Mouse (Mus musculus): ENCODE data around the gene Cyct.

Cyct gene

GRCm38 (mm10) chr2:76360226-76360625, at the start of gene Cyct:
Cyct (minus strand) TSS chr2:76360450.
- DNase-seq, result no peak

DNA sequence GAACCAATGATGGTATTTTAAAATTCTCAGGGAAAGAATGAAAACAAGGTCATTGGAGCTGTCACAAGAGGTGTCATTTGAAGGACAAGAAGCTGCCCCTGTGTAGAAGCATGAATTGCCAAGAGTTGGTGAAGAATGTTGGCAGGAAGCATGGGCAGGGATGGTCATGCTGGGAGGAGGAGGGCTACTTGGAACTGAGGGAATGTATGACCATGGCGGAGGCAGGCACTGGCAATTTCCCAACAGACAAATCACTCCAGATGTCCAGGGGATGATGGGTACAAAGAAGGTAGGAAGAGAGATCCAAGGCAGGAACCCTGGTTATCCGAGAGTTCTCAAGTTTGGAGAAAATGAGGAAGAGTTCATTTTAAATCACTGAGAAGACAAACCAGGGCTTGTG, 49.7 kb upstream of the Cyct start:
- DNase-seq, result no peak

GRCm38 (mm10) chr2:76409526-76409925, 49.3 kb upstream of the Cyct start:
- DNase-seq, result no peak

DNA sequence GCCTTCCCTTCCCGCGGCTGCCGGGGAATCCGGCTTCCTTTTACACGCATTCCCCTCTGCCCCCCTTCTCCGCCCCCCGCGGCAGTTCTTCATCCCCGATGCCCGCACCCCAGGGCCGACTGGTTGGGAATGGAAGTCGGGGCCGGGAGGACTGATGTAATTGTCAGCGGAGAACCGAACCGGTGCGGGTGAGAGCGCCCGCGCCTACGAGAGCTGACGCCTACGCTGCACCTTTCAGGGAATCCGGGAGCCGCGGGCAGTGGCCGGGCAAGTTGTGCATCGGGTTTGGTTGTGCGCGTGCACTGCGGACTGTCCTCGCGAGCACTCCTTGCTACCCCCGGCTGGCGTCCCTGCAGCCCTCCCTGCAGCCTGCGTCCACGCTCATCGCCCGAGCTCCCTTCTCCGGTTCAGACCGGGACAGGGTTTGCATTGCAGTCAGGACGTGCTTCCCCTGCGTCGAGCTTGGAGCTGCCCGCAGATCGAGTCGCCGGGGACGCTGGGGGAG, 46.7 kb upstream of the Cyct start:
- peak; percentile 66 for DNase-seq

- peak; percentile 72 for DNase-seq
Observed at GRCm38 (mm10) chr2:76406151-76406936, 46.1 kb upstream of the Cyct start, which contains the start of gene Osbpl6. Osbpl6 (plus strand) TSS chr2:76406508.

DNA sequence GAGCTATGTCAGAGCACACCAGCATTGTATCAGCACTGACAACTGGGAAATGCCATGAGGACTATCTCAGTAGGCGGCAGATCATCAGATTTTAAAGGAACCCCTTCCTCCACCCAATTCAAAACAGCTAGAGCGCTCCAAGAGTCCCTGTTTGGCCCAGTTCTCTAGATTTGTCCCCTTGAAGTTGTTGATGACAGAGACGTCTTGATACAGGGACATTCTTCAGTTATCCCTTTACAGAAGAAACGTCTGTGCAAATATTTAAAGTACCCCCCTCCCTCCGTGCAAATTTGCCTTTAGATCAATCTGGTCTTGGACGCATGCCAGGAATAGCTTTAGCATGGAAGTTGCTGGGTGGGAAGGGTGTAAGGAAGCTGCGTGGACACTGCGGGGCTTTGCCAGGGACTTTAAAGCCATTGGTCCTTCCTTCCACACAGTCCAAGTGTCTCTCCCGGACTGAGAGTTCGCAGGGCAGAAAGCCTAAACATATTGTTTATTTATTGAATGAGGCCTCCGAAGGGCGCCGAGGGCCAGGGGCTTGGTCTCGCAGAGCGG, 45.4 kb upstream of the Cyct start:
- peak; percentile 16 for DNase-seq

GRCm38 (mm10) chr2:76400178-76400577, 39.9 kb upstream of the Cyct start:
- DNase-seq, result no peak

GRCm38 (mm10) chr2:76386531-76386930, 26.3 kb upstream of the Cyct start:
- no peak for DNase-seq

- DNase-seq, result no peak
Observed at GRCm38 (mm10) chr2:76378646-76379045, 18.4 kb upstream of the Cyct start.

DNA sequence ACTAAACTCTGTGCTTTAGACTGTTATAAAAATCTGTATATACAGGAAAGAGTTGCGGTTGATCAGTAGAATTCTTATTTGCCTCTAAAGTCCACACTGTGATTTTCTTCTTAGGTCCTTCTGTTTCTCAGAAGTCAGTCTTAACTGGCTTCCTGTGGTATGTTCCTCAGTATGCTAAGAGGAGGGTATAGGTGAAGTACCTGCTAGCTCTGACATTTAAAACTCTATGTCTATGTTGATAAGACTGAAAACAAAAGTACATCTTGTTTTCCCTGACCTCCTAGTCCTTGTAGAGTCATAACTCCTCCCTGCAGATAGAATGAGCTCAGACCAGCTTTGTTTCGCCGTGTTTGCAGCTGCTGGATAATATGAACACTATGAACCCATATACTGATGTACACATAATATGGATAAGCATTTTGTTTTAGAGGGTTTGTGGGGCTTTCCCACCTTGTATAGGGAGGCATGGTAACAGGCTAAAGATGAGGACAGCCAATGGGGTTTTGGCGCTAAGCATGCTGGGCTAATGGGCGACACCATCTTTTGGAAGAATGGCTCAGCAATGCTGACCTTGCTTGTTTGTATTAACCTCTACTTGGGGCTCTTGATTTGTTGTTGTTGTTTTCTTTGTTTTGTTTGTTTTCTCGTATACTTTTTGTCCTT, 14.4 kb upstream of the Cyct start:
- DNase-seq, result no peak

- no peak for DNase-seq
Observed at GRCm38 (mm10) chr2:76372244-76372643, 12.0 kb upstream of the Cyct start.

- DNase-seq, result no peak
Observed at GRCm38 (mm10) chr2:76370656-76370922, 10.3 kb upstream of the Cyct start.

DNA sequence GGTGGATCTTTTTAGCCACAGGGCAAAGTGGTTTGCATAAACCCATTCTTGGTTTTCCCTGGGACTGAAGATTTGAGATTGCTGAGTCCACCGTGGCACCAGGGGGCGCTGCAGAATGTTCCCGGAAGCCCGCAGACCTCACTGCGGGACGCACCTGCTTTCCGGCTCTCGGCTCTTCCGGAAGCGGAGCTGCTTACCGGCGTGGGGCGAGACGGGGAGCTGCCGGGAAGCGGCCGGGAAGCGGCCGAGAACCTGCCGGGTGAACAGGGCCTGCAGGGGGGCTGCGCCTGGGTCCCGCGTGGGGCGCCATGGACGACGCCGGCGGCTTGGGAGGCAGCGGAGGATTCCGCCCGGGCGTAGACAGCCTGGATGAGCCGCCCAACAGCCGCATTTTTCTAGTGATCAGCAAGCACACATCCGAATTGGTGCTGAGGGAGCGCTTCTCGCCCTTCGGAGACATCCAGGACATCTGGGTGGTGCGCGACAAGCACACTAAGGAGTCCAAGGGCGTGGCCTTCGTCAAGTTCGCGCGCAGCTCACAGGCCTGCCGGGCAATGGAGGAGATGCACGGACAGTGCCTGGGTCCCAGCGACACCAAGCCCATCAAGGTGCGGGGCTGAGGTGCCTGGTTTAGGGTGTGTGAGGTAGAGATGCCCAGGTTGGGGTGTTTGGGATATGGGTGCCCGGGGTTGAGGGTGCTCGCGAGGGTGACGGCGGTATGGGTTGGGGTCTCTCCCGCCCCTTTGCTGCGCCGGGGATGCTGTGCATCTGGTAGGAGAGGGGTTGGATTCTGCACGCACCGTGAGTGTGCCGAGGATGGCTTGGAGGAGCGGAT, 9.8 kb upstream of the Cyct start, which contains the start of gene Rbm45:
TSS of gene Rbm45 (plus strand) at position 164 of the 835 bp plus-strand sequence.
- peak; percentile 87 for DNase-seq

DNA sequence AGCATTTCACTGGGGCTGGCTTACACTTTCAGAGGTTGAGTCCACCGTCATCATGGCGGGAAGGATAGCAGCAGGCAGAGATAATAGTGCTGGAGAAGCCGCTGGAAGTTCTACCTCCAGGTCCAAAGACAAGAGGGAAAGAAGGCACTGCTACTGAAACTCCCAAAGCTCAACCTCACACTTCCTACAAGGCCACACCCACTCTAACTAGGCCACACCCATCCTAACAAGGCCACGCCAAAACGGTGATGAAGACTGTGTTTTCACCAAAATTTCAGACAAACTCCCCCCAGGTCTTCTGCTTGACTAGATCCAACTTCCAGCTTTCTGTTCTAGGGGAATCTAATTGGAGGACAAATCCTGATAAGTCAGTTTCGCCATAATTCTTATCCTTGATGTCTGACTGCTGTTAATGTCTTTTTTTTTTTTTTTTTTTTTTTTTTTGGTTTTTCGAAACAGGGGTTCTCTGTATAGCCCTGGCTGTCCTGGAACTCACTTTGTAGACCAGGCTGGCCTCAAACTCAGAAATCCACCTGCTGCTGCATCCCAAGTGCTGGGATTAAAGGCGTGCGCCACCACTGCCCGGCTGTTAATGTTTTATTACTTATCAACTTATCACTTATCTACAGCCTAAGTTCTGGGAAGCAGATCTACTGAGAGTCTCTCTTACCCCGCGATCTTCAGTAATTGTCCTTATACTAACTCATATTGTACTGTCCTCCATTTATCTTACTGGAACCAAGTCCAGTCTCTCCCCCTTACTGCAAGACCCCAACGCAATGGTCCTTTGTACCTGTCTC, 8.8 kb upstream of the Cyct start:
- no peak for DNase-seq

GRCm38 (mm10) chr2:76367188-76367922, 7.1 kb upstream of the Cyct start:
- peak; percentile 88 for DNase-seq

DNA sequence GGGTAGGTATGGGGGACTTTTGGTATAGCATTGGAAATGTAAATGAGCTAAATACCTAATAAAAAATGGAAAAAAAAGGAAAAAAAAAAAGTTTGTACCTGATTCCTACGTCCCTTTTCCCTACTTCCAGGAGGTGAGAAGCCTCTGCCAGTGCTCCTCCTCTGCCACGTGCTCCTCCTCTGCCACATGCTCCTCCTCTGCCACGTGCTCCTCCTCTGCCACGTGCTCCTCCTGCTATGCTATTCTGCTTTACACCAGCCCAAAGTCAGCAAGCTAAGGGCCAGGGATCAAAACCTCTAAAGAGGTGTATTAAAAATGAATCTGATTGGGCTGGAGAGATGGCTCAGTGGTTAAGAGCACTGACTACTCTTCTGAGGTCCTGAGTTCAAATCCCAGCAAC, 5.6 kb upstream of the Cyct start:
- DNase-seq, result no peak

- DNase-seq, result peak; percentile 44
Observed at GRCm38 (mm10) chr2:76362111-76362510, 1.9 kb upstream of the Cyct start.

DNA sequence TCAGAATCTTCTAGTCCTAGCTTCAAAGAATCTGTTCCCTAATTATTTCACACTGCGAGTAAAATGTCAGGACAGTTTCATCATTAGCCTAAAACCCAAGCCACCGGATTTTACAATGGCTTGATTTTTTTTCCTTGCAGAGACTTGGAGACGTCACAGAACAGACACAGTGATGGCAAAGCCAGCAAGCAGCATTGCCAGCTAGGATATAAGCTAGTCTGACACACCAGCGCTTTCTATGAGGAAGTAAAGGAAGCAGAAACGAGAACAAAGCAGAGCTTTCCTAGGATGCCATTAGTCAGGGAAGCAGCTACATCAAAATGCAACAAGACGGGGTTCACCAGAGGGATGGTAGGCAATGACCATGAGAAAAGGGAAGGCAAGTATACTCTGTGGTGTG, 12.4 kb downstream of the Cyct start:
- DNase-seq, result no peak

GRCm38 (mm10) chr2:76342146-76342545, 18.1 kb downstream of the Cyct start:
- DNase-seq, result no peak

- DNase-seq, result peak; percentile 80
Observed at GRCm38 (mm10) chr2:76338215-76339156, 21.8 kb downstream of the Cyct start, which contains the start of gene Pde11a. Pde11a (minus strand) TSS chr2:76338774.

All from kidney, adult 9 months (tissue).